Mouse (Mus musculus): ENCODE results near the gene Vwf. TPM values are rescaled to one million over a fixed set of nuclear protein-coding genes. Genes with fewer than 3 reads are reported as not detected.

The Vwf gene
- total RNA-seq, 4 experiments from 2014 or later: 19.1 to 27.5 (median 23.5) TPM

Other genes with a start within 250 kb of the Vwf start
- gene Ltbr, start 232.9 kb upstream of the Vwf start, total RNA-seq (2022): 10 to 100 TPM in 2 of 4 experiments, 1 to 10 TPM in 2; 8.1 to 16.8 (median 11.5) TPM
- 1 to 10 TPM; 4.3 to 5.6 (median 5.3) TPM for gene Scnn1a, start 226.1 kb upstream of the Vwf start, total RNA-seq (2022)
- 10 to 100 TPM; 11.0 to 36.7 (median 21.8) TPM for gene Tnfrsf1a, start 197.4 kb upstream of the Vwf start, total RNA-seq (2022)
- under 1 TPM in 1 of 4 experiments, not detected in 3; 0.12 TPM for gene Plekhg6, start 166.0 kb upstream of the Vwf start, total RNA-seq (2022)
- gene Cd9, start 52.0 kb upstream of the Vwf start, total RNA-seq (2022): 100 to 1,000 TPM in 2 of 4 experiments, 10 to 100 TPM in 2; 57.4 to 211 (median 129) TPM
- gene Ano2, start 143.6 kb downstream of the Vwf start, total RNA-seq (2022): 1 to 10 TPM; 4.5 to 8.2 (median 6.8) TPM

Measured in layer of hippocampus, adult 8-10 months (tissue).